Mouse (Mus musculus) limb, embryonic 11.5 days (tissue): ENCODE measurements around the gene Bcat2. TPM values are rescaled to one million over a fixed set of nuclear protein-coding genes. Genes with fewer than 3 reads are reported as not detected.

ENCODE experiments used
- ATAC-seq: fragments of 200-750 bp; cut with Nextera tagmentation; 2 replicates; pipeline ENCODE4 v1.8.0; 2017; ENCODE audit warnings: low read depth; ENCODE audit not compliant: insufficient number of reproducible peaks, low FRiP score, low TSS enrichment
- DNase-seq: peaks from one replicate; pipeline ENCODE4 v3.0.0-alpha.2; 2015; ENCODE audit warnings: low spot score
- H3K27ac ChIP-seq: fragments of 300-500 bp; sonication (generic); replicated peaks from 2 replicates; pipeline ENCODE4 v1.5.1; 2014; ENCODE audit warnings: low read depth, mild to moderate bottlenecking, low read length
- H3K27me3 ChIP-seq: fragments of 300-500 bp; sonication (generic); 2 replicates; pipeline ENCODE4 v1.6.1; 2014; ENCODE audit warnings: mild to moderate bottlenecking, low read length, mixed read lengths; ENCODE audit not compliant: control insufficient read depth, insufficient read depth
- H3K36me3 ChIP-seq: fragments of 300-500 bp; sonication (generic); 2 replicates; pipeline ENCODE4 v1.6.1; 2014; ENCODE audit warnings: mild to moderate bottlenecking, low read length, moderate library complexity, mixed read lengths; ENCODE audit not compliant: control insufficient read depth, insufficient read depth
- H3K4me1 ChIP-seq: fragments of 300-500 bp; sonication (generic); 2 replicates; pipeline ENCODE4 v1.6.1; 2014; ENCODE audit warnings: low read length, mixed read lengths; ENCODE audit not compliant: control insufficient read depth, insufficient read depth
- H3K4me2 ChIP-seq: fragments of 300-500 bp; sonication (generic); 2 replicates; pipeline ENCODE4 v1.6.1; 2014; ENCODE audit warnings: low read depth, mild to moderate bottlenecking, moderate library complexity; ENCODE audit not compliant: severe bottlenecking
- H3K4me3 ChIP-seq: fragments of 300-500 bp; sonication (generic); 2 replicates; pipeline ENCODE4 v1.5.1; 2014; ENCODE audit warnings: low read depth, low read length
- H3K9ac ChIP-seq: fragments of 300-500 bp; sonication (generic); 2 replicates; pipeline ENCODE4 v1.6.1; 2014; ENCODE audit warnings: mild to moderate bottlenecking, low read length
- H3K9me3 ChIP-seq: fragments of 300-500 bp; sonication (generic); 2 replicates; pipeline ENCODE4 v1.6.1; 2016; ENCODE audit warnings: low read length; ENCODE audit not compliant: control insufficient read depth
- WGBS: fragments of 180-500 bp; shearing (Covaris S2); extraction: QIAGEN DNeasy Blood & Tissue Kit; methylation state at CpG from one replicate; pipeline ENCODE4 v1.1.7; 2014; 5-methylcytosine and 5-hydroxymethylcytosine counted together
- polyA plus RNA-seq: library from polyadenylated mRNA; unstranded; fragments of >200 nt; fragmentation: Nextera tagmentation; extraction: Ambion mirVana; gene quantifications from 2 replicates; pipeline ENCODE4 v1.2.1, GENCODE M21; 2014

Bcat2 gene
- polyA plus RNA-seq, 1 experiment from 2014 or later: 50.7 TPM

DNA sequence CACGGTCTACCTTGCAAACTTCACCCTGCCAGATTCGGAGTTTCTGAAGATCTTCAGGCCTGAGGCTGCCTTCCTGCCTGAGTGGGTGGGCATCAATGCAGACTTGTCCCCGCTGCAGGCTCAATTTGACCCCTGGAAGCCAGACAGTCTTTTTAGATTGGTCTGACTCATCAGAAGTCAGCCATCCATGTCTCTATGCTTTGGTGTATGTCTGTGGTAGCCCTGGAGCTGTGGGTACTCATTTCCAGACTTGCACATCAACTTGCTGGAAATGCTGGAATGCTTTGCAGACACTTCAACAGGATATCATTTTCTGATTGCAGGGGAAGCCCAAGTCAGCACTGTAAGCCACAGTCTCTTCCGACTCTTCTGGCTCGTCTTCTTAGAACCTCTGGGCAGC is 49.6 kb downstream of the Bcat2 start:
- Histone ChIP-seq H3K27me3 (peaks cover 25% of the 10 kb centered on the region), H3K4me3 (no peak overlapping the region), H3K9ac (no peak overlapping the region), H3K9me3 (no peaks in the 10 kb centered on the region), H3K4me2 (no peak overlapping the region), H3K27ac (no peak overlapping the region), H3K4me1 (peaks cover 8% of the 10 kb centered on the region; the same call in 1 of the 2 replicates), H3K36me3 (no peaks in the 10 kb centered on the region)
- no peak for DNase-seq
- WGBS: 89% methylated on average over 5 of the region's 5 CpGs
- no peak for ATAC-seq

DNA sequence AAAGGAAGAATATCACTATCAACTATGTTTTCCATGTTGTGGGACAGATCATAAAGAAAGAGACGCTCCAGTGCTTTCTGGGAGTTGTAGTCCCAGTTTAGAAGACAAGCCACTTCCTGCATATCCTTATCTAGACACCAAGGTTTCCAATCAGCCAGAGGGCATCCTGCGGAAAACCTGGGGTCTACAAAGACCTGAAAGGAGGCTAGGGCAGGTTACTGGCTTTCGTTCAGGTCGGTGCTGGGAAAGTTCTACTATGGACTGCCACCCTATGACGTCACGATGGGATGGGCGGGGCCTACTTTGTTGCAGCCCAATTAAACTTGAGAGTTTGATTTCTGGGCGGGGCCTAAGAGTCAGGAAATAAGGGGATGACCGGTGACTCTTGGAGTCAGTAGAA is 51.5 kb downstream of the Bcat2 start, which contains the start of gene Izumo1:
Gene Izumo1, plus strand, starts transcription at position 369 of the 400 bp plus-strand sequence.
- Histone ChIP-seq H3K9ac (no peak within 1 kb of the TSS), H3K36me3 (no peaks in the 10 kb centered on the region), H3K27ac (no peak within 1 kb of the TSS), H3K9me3 (no peaks in the 10 kb centered on the region), H3K27me3 (peaks cover 19% of the 10 kb centered on the region), H3K4me1 (0 out of 2 replicates have a peak, but pooled peaks cover 5% of the 10 kb centered on the region), H3K4me3 (no peak within 1 kb of the TSS), H3K4me2 (no peak within 1 kb of the TSS)
- WGBS: 30% methylated on average over 9 of the region's 9 CpGs
- DNase-seq: no peak
- no peak for ATAC-seq

DNA sequence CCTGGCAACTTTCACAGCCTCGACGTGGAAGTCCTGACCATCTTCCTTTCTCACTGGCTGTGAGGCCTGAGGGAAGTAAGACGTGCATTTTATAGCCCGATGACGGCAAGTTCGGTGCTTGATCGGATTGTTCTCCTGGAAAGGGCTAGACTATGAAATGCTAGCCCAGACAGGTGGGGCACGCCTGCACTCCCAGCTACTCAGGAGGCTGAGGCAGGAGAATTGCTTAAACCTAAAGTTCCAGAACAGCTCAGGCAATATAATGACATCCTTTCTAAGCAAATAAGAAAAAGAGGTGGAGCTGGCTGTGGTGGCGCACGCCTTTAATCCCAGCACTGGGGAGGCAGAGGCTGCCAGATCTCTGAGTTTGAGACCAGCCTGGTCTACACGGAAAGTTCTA is 53.6 kb downstream of the Bcat2 start:
- H3K4me2 ChIP-seq: no peak overlapping the region
- no peak for ATAC-seq
- H3K4me1 ChIP-seq: peaks cover 3% of the 10 kb centered on the region; the same call in 1 of the 2 replicates
- no peak overlapping the region for H3K4me3 ChIP-seq
- no peak for DNase-seq
- WGBS: 95% methylated on average over 11 of the region's 11 CpGs
- no peaks in the 10 kb centered on the region for H3K9me3 ChIP-seq
- no peak overlapping the region for H3K9ac ChIP-seq
- no peak overlapping the region for H3K27ac ChIP-seq
- peaks cover 16% of the 10 kb centered on the region for H3K27me3 ChIP-seq
- H3K36me3 ChIP-seq: no peaks in the 10 kb centered on the region

DNA sequence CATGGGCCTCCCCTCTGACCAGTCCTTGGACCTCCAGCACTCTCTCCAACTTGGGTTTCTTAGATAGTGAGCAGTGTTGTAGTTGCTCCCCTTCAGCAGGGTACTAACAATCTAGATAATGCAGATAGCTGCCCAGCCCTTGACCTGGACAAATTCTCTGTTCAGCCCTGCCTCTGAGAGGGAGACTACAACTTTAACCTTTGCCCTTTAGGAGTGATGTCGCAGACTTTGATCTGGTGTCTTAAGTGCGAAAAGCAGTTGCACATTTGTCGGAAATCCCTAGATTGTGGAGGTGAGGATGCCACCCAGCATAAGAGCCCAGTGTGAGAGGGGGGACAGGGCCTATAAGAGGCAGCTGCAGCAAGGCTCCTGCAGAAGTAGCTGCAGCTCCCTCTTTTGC is 54.8 kb downstream of the Bcat2 start:
- peaks cover 21% of the 10 kb centered on the region for H3K27me3 ChIP-seq
- no peak for ATAC-seq
- H3K36me3 ChIP-seq: no peaks in the 10 kb centered on the region
- H3K4me1 ChIP-seq: peaks cover 5% of the 10 kb centered on the region; the same call in 1 of the 2 replicates
- H3K27ac ChIP-seq: no peak overlapping the region
- H3K4me3 ChIP-seq: no peak overlapping the region
- no peaks in the 10 kb centered on the region for H3K9me3 ChIP-seq
- no peak for DNase-seq
- H3K9ac ChIP-seq: no peak overlapping the region
- no peak overlapping the region for H3K4me2 ChIP-seq
- 36% methylated on average over 3 of the region's 3 CpGs for WGBS

DNA sequence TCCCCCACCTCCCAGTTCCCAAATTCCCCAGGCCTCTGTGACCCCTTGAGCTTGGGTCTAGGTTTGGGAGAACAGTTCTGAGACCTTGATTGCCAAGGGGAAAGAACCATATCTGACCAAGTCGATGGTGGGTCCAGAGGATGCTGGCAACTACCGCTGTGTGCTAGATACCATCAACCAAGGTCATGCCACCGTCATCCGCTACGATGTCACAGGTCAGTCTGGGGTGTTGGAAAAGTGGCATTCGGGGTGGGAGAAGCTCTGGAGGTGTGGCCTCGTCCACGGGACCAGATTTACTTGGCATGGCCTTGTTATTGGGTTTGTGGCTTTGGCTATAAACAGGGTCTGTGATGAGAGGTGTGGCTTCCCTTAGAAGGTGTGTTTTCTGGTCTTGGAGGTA is 55.5 kb downstream of the Bcat2 start:
- Histone ChIP-seq H3K4me2 (no peak overlapping the region), H3K4me3 (no peak overlapping the region), H3K4me1 (peaks cover 5% of the 10 kb centered on the region; the same call in 1 of the 2 replicates), H3K27ac (no peak overlapping the region), H3K36me3 (no peaks in the 10 kb centered on the region), H3K27me3 (peaks cover 21% of the 10 kb centered on the region), H3K9me3 (no peaks in the 10 kb centered on the region), H3K9ac (no peak overlapping the region)
- no peak for ATAC-seq
- 94% methylated on average over 8 of the region's 8 CpGs for WGBS
- no peak for DNase-seq

DNA sequence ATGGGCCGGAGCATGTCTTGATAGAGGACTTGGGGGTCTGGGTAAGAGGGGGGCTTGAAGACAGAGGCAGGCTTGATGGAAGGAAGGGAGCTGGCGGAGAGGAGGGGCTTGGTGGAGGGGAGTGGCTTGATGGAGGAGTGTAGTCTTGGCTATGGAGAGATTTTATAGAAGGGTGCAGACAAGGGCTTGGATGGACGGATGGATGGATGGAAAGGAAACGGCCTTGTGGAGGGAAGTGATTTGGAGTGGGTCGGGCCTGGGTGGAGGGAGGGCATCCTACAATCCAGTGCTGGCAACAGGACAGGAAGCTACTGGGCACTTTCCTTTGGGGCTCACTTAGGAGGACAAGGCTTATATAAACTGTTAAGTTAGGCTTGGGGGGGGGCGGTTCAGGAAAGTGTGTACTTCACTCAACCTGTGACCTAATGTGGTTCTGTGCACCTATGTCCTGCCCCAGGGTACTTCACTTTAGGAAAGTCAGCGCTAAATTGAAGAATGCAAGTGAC is 56.7 kb downstream of the Bcat2 start:
- ATAC-seq: no peak
- peaks cover 21% of the 10 kb centered on the region for H3K27me3 ChIP-seq
- 86% methylated on average over 7 of the region's 7 CpGs for WGBS

DNA sequence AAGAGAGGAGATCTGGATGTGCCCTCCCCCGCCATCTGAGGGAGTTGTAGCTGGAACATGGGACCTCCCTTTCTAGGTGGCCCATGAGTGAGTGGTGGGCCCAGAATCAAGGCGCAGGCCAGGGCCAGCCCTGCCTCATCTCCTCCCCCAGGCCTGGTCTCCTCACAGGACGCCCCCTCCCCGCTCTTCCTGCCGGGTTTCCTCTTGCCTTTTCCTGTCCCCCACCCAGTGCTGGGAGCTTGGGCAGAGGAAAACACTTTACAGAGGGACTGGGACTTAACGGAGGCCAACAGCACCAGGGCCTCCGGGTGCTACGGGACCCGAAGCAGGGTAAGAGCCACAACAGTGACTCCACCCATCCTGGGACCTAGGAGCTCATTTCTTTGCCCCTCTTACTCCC is 57.3 kb downstream of the Bcat2 start, which contains the start of gene Rasip1:
Gene Rasip1, plus strand, starts transcription at position 228 of the 400 bp plus-strand sequence.
- H3K4me2 ChIP-seq: peak within 1 kb of the TSS; percentile 97
- H3K4me3 ChIP-seq: peak within 1 kb of the TSS; percentile 51
- no peak for ATAC-seq
- no peak for DNase-seq
- no peaks in the 10 kb centered on the region for H3K36me3 ChIP-seq
- 79% methylated on average over 9 of the region's 9 CpGs for WGBS
- H3K27ac ChIP-seq: 0 out of 2 replicates have a peak within 1 kb of the TSS, but pooled peaks have one; percentile 26
- peak within 1 kb of the TSS; percentile 72 for H3K9ac ChIP-seq
- peaks cover 6% of the 10 kb centered on the region for H3K4me1 ChIP-seq
- H3K27me3 ChIP-seq: peaks cover 21% of the 10 kb centered on the region
- no peaks in the 10 kb centered on the region for H3K9me3 ChIP-seq

More for the DNA sequence above, 56.7 kb downstream of the Bcat2 start:
- no peak overlapping the region for H3K9ac ChIP-seq
- H3K4me1 ChIP-seq: peaks cover 5% of the 10 kb centered on the region; the same call in 1 of the 2 replicates
- no peaks in the 10 kb centered on the region for H3K9me3 ChIP-seq
- DNase-seq: no peak
- H3K4me2 ChIP-seq: no peak overlapping the region
- H3K36me3 ChIP-seq: no peaks in the 10 kb centered on the region
- H3K4me3 ChIP-seq: no peak overlapping the region
- no peak overlapping the region for H3K27ac ChIP-seq

DNA sequence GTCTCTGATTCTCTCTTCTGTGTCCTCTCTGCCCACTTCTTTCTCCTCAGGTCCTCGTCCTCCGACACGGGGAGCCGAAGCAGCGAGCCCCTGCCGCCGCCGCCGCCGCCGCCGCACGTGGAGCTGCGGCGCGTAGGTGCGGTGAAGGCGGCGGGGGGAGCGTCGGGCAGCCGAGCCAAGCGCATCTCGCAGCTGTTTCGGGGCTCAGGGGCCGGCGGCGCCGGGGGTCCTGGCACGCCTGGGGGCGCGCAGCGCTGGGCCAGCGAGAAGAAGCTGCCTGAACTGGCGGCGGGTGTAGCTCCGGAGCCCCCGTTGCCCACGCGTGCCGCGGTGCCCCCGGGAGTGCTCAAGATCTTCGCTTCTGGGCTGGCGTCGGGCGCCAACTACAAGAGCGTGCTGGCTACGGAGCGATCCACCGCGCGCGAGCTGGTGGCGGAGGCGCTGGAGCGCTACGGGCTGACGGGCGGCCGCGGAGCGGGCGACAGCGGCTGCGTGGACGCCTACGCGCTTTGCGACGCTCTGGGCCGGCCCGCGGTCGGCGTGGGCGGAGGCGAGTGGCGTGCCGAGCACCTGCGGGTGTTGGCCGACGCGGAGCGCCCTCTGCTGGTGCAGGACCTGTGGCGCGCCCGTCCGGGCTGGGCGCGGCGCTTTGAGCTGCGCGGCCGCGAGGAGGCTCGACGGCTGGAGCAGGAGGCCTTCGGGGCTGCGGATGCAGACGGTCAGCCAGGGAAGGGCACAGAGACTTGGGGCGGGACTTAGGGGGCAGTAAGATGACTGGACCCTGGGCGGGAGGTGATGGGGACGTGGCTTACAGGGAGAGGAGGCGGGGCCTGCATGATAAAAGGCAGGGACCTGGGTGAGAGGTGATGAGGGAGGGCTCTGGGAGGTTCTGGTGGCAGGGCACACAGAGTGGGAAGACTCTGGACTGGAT is 58.7 kb downstream of the Bcat2 start:
- peak; percentile 93 for DNase-seq
- 1% methylated on average over 99 of the region's 105 CpGs for WGBS
- peaks cover 25% of the 10 kb centered on the region for H3K27me3 ChIP-seq
- peak overlapping the region; percentile 51 for H3K4me3 ChIP-seq
- H3K27ac ChIP-seq: no peak overlapping the region
- H3K9ac ChIP-seq: peak overlapping the region; percentile 72
- ATAC-seq: peak; percentile 61
- peaks cover 12% of the 10 kb centered on the region for H3K4me1 ChIP-seq
- peak overlapping the region; percentile 97 for H3K4me2 ChIP-seq
- H3K36me3 ChIP-seq: no peaks in the 10 kb centered on the region
- H3K9me3 ChIP-seq: no peaks in the 10 kb centered on the region
